Mouse (Mus musculus) MEL (cell line): ENCODE measurements around the gene Bud31. TPM values are rescaled to one million over a fixed set of nuclear protein-coding genes. Genes with fewer than 3 reads are reported as not detected.

Experiments
- DNase-seq: peaks from one replicate; pipeline ENCODE4 v3.0.0; 2011; ENCODE audit warnings: low read depth, low spot score
- H3K27ac ChIP-seq: 2 replicates; pipeline ENCODE4 v1.5.1; 2012; ENCODE audit warnings: low read depth, mild to moderate bottlenecking, control low read depth, low read length, moderate library complexity; ENCODE audit not compliant: control insufficient read depth
- H3K27me3 ChIP-seq, 2 experiments: fragments of 150-350 bp in 1 of 2; sonication (generic) in 1 of 2; 2 replicates each; pipeline ENCODE4 v1.6.1; 2012; ENCODE audit warnings: low read length in 2 of 2, mild to moderate bottlenecking in 2 of 2, improper control_type of control experiment in 1 of 2, moderate library complexity in 1 of 2; ENCODE audit not compliant: insufficient read depth in 2 of 2, control insufficient read depth in 1 of 2
- H3K36me3 ChIP-seq, 2 experiments: 2 replicates each; pipeline ENCODE4 v1.6.1; 2012 to 2014; ENCODE audit warnings: low read length in 2 of 2, improper control_type of control experiment in 1 of 2, inconsistent platforms in 1 of 2, mild to moderate bottlenecking in 1 of 2; ENCODE audit not compliant: insufficient read depth in 2 of 2, control insufficient read depth in 1 of 2
- H3K4me1 ChIP-seq, 2 experiments: fragments of 150-350 bp in 1 of 2; sonication (generic) in 1 of 2; 2 replicates each; pipeline ENCODE4 v1.6.1; 2012; ENCODE audit warnings: low read length in 2 of 2, improper control_type of control experiment in 1 of 2, mild to moderate bottlenecking in 1 of 2; ENCODE audit not compliant: insufficient read depth in 2 of 2, control insufficient read depth in 1 of 2
- H3K4me3 ChIP-seq, 2 experiments: fragments of 150-350 bp in 1 of 2; sonication (generic) in 1 of 2; 2 replicates each; pipeline ENCODE4 v1.5.1; 2012; ENCODE audit warnings: low read depth in 2 of 2, low read length in 2 of 2, mild to moderate bottlenecking in 2 of 2, moderate library complexity in 2 of 2, control low read depth in 1 of 2, improper control_type of control experiment in 1 of 2; ENCODE audit not compliant: control insufficient read depth in 1 of 2, insufficient read depth in 1 of 2
- H3K79me2 ChIP-seq: 2 replicates; pipeline ENCODE4 v1.6.1; 2012; ENCODE audit warnings: mild to moderate bottlenecking, low read length, moderate library complexity; ENCODE audit not compliant: control insufficient read depth, poor library complexity, insufficient read depth
- H3K9ac ChIP-seq: 2 replicates; pipeline ENCODE4 v1.6.1; 2012; ENCODE audit warnings: low read depth, mild to moderate bottlenecking, control low read depth, low read length, moderate library complexity; ENCODE audit not compliant: control insufficient read depth, poor library complexity, severe bottlenecking
- H3K9me3 ChIP-seq: fragments of 150-350 bp; sonication (generic); replicated peaks from 2 replicates; pipeline ENCODE4 v1.6.1; 2012; ENCODE audit warnings: mild to moderate bottlenecking, low read length, improper control_type of control experiment, moderate library complexity; ENCODE audit not compliant: insufficient read depth
- BHLHE40 ChIP-seq: IDR thresholded peaks from 2 replicates; pipeline ENCODE4 v1.6.1; 2012; ENCODE audit warnings: low read depth, mild to moderate bottlenecking, inconsistent platforms, low read length, improper control_type of control experiment, borderline replicate concordance
- CHD1 ChIP-seq: IDR thresholded peaks from 2 replicates; pipeline ENCODE4 v1.6.1; 2012; ENCODE audit warnings: low read depth, mild to moderate bottlenecking, inconsistent platforms, low read length, improper control_type of control experiment
- CHD2 ChIP-seq: IDR thresholded peaks from 2 replicates; pipeline ENCODE4 v1.6.1; 2011; ENCODE audit warnings: low read length, improper control_type of control experiment
- CTCF ChIP-seq, 3 experiments: IDR thresholded peaks in 2 of 3; conservative IDR thresholded peaks in 1 of 3; 2 replicates each; pipeline ENCODE4 v1.5.1; 2011 to 2012; ENCODE audit warnings: low read length in 3 of 3, low read depth in 2 of 3, mild to moderate bottlenecking in 2 of 3, improper control_type of control experiment in 1 of 3, inconsistent platforms in 1 of 3, mixed read lengths in 1 of 3, moderate library complexity in 1 of 3; ENCODE audit not compliant: control insufficient read depth in 1 of 3, insufficient read depth in 1 of 3, poor library complexity in 1 of 3, severe bottlenecking in 1 of 3
- ELF1 ChIP-seq: IDR thresholded peaks from 2 replicates; pipeline ENCODE4 v1.6.1; 2014; ENCODE audit warnings: low read depth, mild to moderate bottlenecking, inconsistent platforms, low read length, improper control_type of control experiment, moderate library complexity
- EP300 ChIP-seq, 2 experiments: IDR thresholded peaks; 2 replicates each; pipeline ENCODE4 v1.6.1; 2011; ENCODE audit warnings: improper control_type of control experiment in 2 of 2, low read length in 2 of 2, low read depth in 1 of 2, mild to moderate bottlenecking in 1 of 2
- ETS1 ChIP-seq: IDR thresholded peaks from 2 replicates; pipeline ENCODE4 v1.6.1; 2012; ENCODE audit warnings: low read depth, mild to moderate bottlenecking, inconsistent platforms, low read length, improper control_type of control experiment, moderate library complexity
- GABPA ChIP-seq: IDR thresholded peaks from 2 replicates; pipeline ENCODE4 v1.6.1; 2012; ENCODE audit warnings: low read depth, mild to moderate bottlenecking, inconsistent platforms, low read length, improper control_type of control experiment, moderate library complexity
- GATA1 ChIP-seq: IDR thresholded peaks from 2 replicates; pipeline ENCODE4 v1.6.1; 2011; ENCODE audit warnings: low read depth, low read length, improper control_type of control experiment
- HCFC1 ChIP-seq: IDR thresholded peaks from 2 replicates; pipeline ENCODE4 v1.6.1; 2012; ENCODE audit warnings: low read depth, mild to moderate bottlenecking, inconsistent platforms, low read length, improper control_type of control experiment, moderate library complexity
- KAT2A ChIP-seq: conservative IDR thresholded peaks from 2 replicates; pipeline ENCODE4 v1.6.1; 2012; ENCODE audit warnings: low read depth, low read length, improper control_type of control experiment, inconsistent platforms
- MAFK ChIP-seq: IDR thresholded peaks from 2 replicates; pipeline ENCODE4 v1.6.1; 2011; ENCODE audit warnings: low read depth, mild to moderate bottlenecking, low read length, improper control_type of control experiment, borderline replicate concordance
- MAX ChIP-seq: IDR thresholded peaks from 2 replicates; pipeline ENCODE4 v1.6.1; 2011; ENCODE audit warnings: low read length, improper control_type of control experiment
- MAZ ChIP-seq: IDR thresholded peaks from 2 replicates; pipeline ENCODE4 v1.6.1; 2012; ENCODE audit warnings: low read depth, mild to moderate bottlenecking, inconsistent platforms, low read length, improper control_type of control experiment
- MEF2A ChIP-seq: IDR thresholded peaks from 2 replicates; pipeline ENCODE4 v1.6.1; 2014; ENCODE audit warnings: low read depth, mild to moderate bottlenecking, inconsistent platforms, low read length, improper control_type of control experiment; ENCODE audit not compliant: poor library complexity, insufficient replicate concordance, severe bottlenecking; ENCODE audit errors: extremely low read depth
- MXI1 ChIP-seq: IDR thresholded peaks from 2 replicates; pipeline ENCODE4 v1.6.1; 2011; ENCODE audit warnings: mild to moderate bottlenecking, low read depth, low read length, improper control_type of control experiment
- NELFE ChIP-seq: IDR thresholded peaks from 2 replicates; pipeline ENCODE4 v1.6.1; 2011; ENCODE audit warnings: low read depth, low read length, improper control_type of control experiment
- NRF1 ChIP-seq: IDR thresholded peaks from 2 replicates; pipeline ENCODE4 v1.6.1; 2014; ENCODE audit warnings: low read depth, mild to moderate bottlenecking, inconsistent platforms, low read length, improper control_type of control experiment, moderate library complexity; ENCODE audit not compliant: poor library complexity, insufficient read depth, severe bottlenecking
- POLR2A ChIP-seq, 2 experiments: IDR thresholded peaks; 2 replicates each; pipeline ENCODE4 v1.6.1; 2011 to 2012; ENCODE audit warnings: low read length in 2 of 2, mild to moderate bottlenecking in 2 of 2, control low read depth in 1 of 2, improper control_type of control experiment in 1 of 2, low read depth in 1 of 2, moderate library complexity in 1 of 2; ENCODE audit not compliant: control insufficient read depth in 1 of 2, insufficient read depth in 1 of 2, poor library complexity in 1 of 2
- POLR2AphosphoS2 ChIP-seq: IDR thresholded peaks from 2 replicates; pipeline ENCODE4 v1.6.1; 2011; ENCODE audit warnings: low read length, improper control_type of control experiment
- POLR2AphosphoS5 ChIP-seq: IDR thresholded peaks from 2 replicates; pipeline ENCODE4 v1.6.1; 2012; ENCODE audit warnings: low read depth, borderline replicate concordance, mild to moderate bottlenecking, inconsistent platforms, low read length, moderate library complexity, mixed read lengths
- RAD21 ChIP-seq: IDR thresholded peaks from 2 replicates; pipeline ENCODE4 v1.6.1; 2011; ENCODE audit warnings: mild to moderate bottlenecking, low read depth, low read length, improper control_type of control experiment
- SIN3A ChIP-seq: IDR thresholded peaks from 2 replicates; pipeline ENCODE4 v1.6.1; 2012; ENCODE audit warnings: low read length, improper control_type of control experiment, inconsistent platforms
- SMC3 ChIP-seq: IDR thresholded peaks from 2 replicates; pipeline ENCODE4 v1.6.1; 2011; ENCODE audit warnings: low read depth, low read length, improper control_type of control experiment
- TAL1 ChIP-seq: IDR thresholded peaks from 2 replicates; pipeline ENCODE4 v1.6.1; 2012; ENCODE audit warnings: mild to moderate bottlenecking, inconsistent platforms, low read length, moderate library complexity, mixed read lengths
- TBP ChIP-seq: IDR thresholded peaks from 2 replicates; pipeline ENCODE4 v1.8.0; 2011; ENCODE audit warnings: low read depth, low read length, improper control_type of control experiment
- TCF12 ChIP-seq: IDR thresholded peaks from 2 replicates; pipeline ENCODE4 v1.6.1; 2014; ENCODE audit warnings: low read depth, mild to moderate bottlenecking, inconsistent platforms, low read length, improper control_type of control experiment, moderate library complexity
- USF1 ChIP-seq: IDR thresholded peaks from 2 replicates; pipeline ENCODE4 v1.6.1; 2014; ENCODE audit warnings: low read depth, mild to moderate bottlenecking, inconsistent platforms, low read length, improper control_type of control experiment, moderate library complexity
- USF2 ChIP-seq, 2 experiments: IDR thresholded peaks; 2 replicates each; pipeline ENCODE4 v1.6.1; 2011 to 2012; ENCODE audit warnings: improper control_type of control experiment in 2 of 2, low read length in 2 of 2, borderline replicate concordance in 1 of 2, inconsistent platforms in 1 of 2, low read depth in 1 of 2, mild to moderate bottlenecking in 1 of 2; ENCODE audit not compliant: insufficient read depth in 1 of 2
- ZC3H11A ChIP-seq: IDR thresholded peaks from 2 replicates; pipeline ENCODE4 v1.6.1; 2012; ENCODE audit warnings: low read depth, mild to moderate bottlenecking, inconsistent platforms, low read length, improper control_type of control experiment
- ZMIZ1 ChIP-seq: IDR thresholded peaks from 2 replicates; pipeline ENCODE4 v1.6.1; 2012; ENCODE audit warnings: low read depth, mild to moderate bottlenecking, inconsistent platforms, low read length, improper control_type of control experiment, moderate library complexity
- polyA plus RNA-seq, 2 experiments: library from polyadenylated mRNA; stranded (reverse) in 1 of 2; unstranded in 1 of 2; fragments of >175 nt in 1 of 2; fragments of >200 nt in 1 of 2; gene quantifications; 2 replicates each; pipeline versions ENCODE4 v1.2.1 to v1.2.4; 2012; ENCODE audit warnings: low replicate concordance in 2 of 2, low read depth in 1 of 2; ENCODE audit not compliant: insufficient read length in 2 of 2, insufficient read depth in 1 of 2, missing spikeins in 1 of 2
- total RNA-seq: library from RNA; depleted of rRNA; stranded (reverse); fragments of 300-350 nt; gene quantifications from 2 replicates; pipeline ENCODE4 v1.2.3, GENCODE M21; 2012

The Bud31 gene
- total and polyA plus RNA-seq, 3 experiments: 193 to 207 TPM; not detected in 1

DNA sequence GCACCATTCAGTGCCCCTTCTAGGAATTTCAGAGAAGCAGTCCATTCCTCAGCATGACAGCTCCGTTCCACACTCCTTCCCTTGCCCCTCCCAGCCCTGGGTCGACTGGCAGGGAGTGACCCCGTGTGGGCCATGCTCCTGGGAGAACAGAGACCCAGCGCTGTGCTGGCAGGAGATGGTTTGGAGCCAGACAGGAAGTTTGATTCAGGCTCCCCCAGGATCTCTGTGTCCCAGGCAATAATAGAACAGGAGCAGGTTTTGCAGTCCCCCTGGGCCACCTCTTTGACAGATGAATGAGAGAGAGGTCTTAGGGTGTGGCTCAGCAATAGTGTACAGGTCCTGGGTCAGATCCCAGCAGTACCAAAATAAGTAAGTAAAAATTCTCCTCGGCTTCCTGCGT lies 22.2 kb upstream of the Bud31 start:
- Histone ChIP-seq H3K79me2 (peaks cover 58% of the 10 kb centered on the region), H3K36me3 (peaks cover 3 to 13% of the 10 kb centered on the region in 2 experiments), H3K4me1 (peaks cover 4 to 18% of the 10 kb centered on the region in 2 experiments; a peak in 3 of 4 replicates), H3K9ac (no peak overlapping the region), H3K27ac (no peak overlapping the region), H3K9me3 (no peaks in the 10 kb centered on the region)
- no peak for DNase-seq
- TF ChIP-seq MAX (no peak), BHLHE40 (no peak), KAT2A (no peak), POLR2A (IDR thresholded peaks at IDR 0.05; ENCODE audit: control insufficient read depth in 1 of 2, insufficient read depth in 1 of 2, low read depth in 1 of 2, low read length in 2 of 2, poor library complexity in 1 of 2) (no peak), POLR2AphosphoS5 (no peak), MXI1 (no peak), HCFC1 (no peak), POLR2AphosphoS2 (no peak), NRF1 (no peak), RAD21 (no peak), NELFE (no peak), MEF2A (no peak), GABPA (no peak), ETS1 (no peak), ELF1 (no peak), GATA1 (no peak), MAFK (no peak)
- TF ChIP-seq, all 39 proteins: peak for 0
- H3K27me3 ChIP-seq: no peaks in the 10 kb centered on the region
- no peak overlapping the region for H3K4me3 ChIP-seq

DNA sequence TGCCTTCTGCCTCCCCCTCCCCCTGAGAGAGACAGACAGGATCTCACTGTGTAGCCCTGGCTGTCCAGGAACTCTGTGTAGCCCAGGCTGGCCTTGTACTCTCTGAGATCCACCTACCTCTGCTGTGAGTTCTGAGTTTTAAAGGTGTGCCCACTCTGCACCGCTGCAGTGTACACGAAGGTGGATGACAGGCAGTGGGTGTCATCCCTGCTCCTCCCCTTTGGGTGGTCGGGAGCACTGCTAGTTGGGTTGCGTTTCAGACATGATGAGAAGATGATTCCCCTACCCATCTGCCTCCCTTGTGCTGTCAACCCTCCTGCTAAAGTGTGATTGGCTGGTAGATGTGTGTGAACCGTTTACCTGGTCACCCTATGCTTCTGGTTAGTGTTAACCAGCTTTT lies 21.7 kb upstream of the Bud31 start:
- Histone ChIP-seq H3K79me2 (peaks cover 58% of the 10 kb centered on the region), H3K36me3 (peaks cover 3 to 13% of the 10 kb centered on the region in 2 experiments), H3K27me3 (no peaks in the 10 kb centered on the region), H3K9me3 (no peaks in the 10 kb centered on the region), H3K27ac (no peak overlapping the region), H3K4me1 (peaks cover 4 to 18% of the 10 kb centered on the region in 2 experiments; a peak in 3 of 4 replicates), H3K4me3 (no peak overlapping the region), H3K9ac (no peak overlapping the region)
- no peak for DNase-seq
- no peak for TF ChIP-seq SMC3
- no peak for TF ChIP-seq MAX
- no peak for TF ChIP-seq ZC3H11A
- no peak for TF ChIP-seq TAL1
- no peak for TF ChIP-seq CHD2
- TF ChIP-seq MAZ: no peak
- TF ChIP-seq EP300 (IDR thresholded peaks at IDR 0.05; ENCODE audit: low read depth in 1 of 2, low read length in 2 of 2): no peak
- no peak for TF ChIP-seq USF1
- no peak for TF ChIP-seq ZMIZ1
- no peak for TF ChIP-seq GABPA
- TF ChIP-seq CTCF (IDR thresholded peaks at IDR 0.05 in 2 of 3, conservative IDR thresholded peaks at IDR 0.05 in 1 of 3; ENCODE audit: control insufficient read depth in 1 of 3, insufficient read depth in 1 of 3, low read depth in 2 of 3, low read length in 3 of 3, poor library complexity in 1 of 3, severe bottlenecking in 1 of 3): no peak
- no peak for TF ChIP-seq TCF12
- no peak for TF ChIP-seq POLR2A (IDR thresholded peaks at IDR 0.05; ENCODE audit: control insufficient read depth in 1 of 2, insufficient read depth in 1 of 2, low read depth in 1 of 2, low read length in 2 of 2, poor library complexity in 1 of 2)
- no peak for TF ChIP-seq HCFC1
- no peak for TF ChIP-seq USF2 (IDR thresholded peaks at IDR 0.05; ENCODE audit: borderline replicate concordance in 1 of 2, insufficient read depth in 1 of 2, low read depth in 1 of 2, low read length in 2 of 2)
- no peak for TF ChIP-seq ETS1
- no peak for TF ChIP-seq TBP
- no peak for TF ChIP-seq CHD1
- TF ChIP-seq SIN3A: no peak
